Mouse (Mus musculus) spleen, adult 2 months (tissue): ENCODE data around the gene Dst.

Source experiments
- CTCF ChIP-seq: fragments of 200-500 bp; IDR thresholded peaks from 2 replicates; pipeline ENCODE4 v1.5.1; 2011; ENCODE audit warnings: mild to moderate bottlenecking, inconsistent platforms; ENCODE audit not compliant: insufficient read depth, insufficient read length, insufficient replicate concordance; ENCODE audit errors: extremely low read depth
- POLR2A ChIP-seq: fragments of 200-500 bp; IDR thresholded peaks from 2 replicates; pipeline ENCODE4 v1.6.1; 2011; ENCODE audit warnings: low read depth, low read length, inconsistent platforms

GRCm38 (mm10) chr1:34103713-34104172, 195.7 kb downstream of the Dst start:
- TF ChIP-seq CTCF (no peak), POLR2A (no peak)
